20 mouse cellular contexts compared by ENCODE assay signal in genomic region chr2:30263811-30264210, GRCm38 (mm10). TPM values are rescaled to one million over a fixed set of nuclear protein-coding genes. Genes with fewer than 3 reads are reported as not detected.
DNase-seq lines count a peak whose midpoint lies in the region; ATAC-seq and TF ChIP-seq lines count a peak whose summit lies in the region.
"Had no signal": no experiment of that assay in that cellular context is flagged by ENCODE, and none has a peak within 500 bp of the region (broad histone marks: within the 10 kb centered on the region; RNA-seq: fewer than 3 reads in every experiment).

No protein-coding gene starts in this region.

- H3K9ac ChIP-seq in hindbrain, embryonic 15.5 days, result no peak overlapping the region
- H3K9ac ChIP-seq in hindbrain, embryonic 16.5 days (ENCODE audit: low read depth, low read length), result no peak overlapping the region
- no peak overlapping the region for H3K9ac ChIP-seq in liver, adult 2 months (ENCODE audit: low read depth, low read length)
- no peak overlapping the region for H3K9ac ChIP-seq in liver, postnatal 0 days (replicated peaks)
- H3K9ac ChIP-seq: stomach, embryonic 15.5 days had no signal

- intact Hi-C loops in gastrocnemius, adult 2 months (cut with DNase I), result no loop called here
- intact Hi-C loops in gastrocnemius, postnatal 14 days (cut with DNase I; ENCODE audit: low total_unique reads), result no loop called here

- H3K27ac ChIP-seq in gastrocnemius, adult 2 months, result peak overlapping the region; percentile 94
- peak overlapping the region; percentile 37; the same call in 1 of the 2 replicates for H3K27ac ChIP-seq in hindbrain, embryonic 15.5 days (replicated peaks)
- H3K27ac ChIP-seq in hindbrain, embryonic 16.5 days (ENCODE audit: low read depth, low read length), result no peak overlapping the region; the same call in 1 of the 2 replicates
- peak overlapping the region; percentile 52; the same call in 1 of the 2 replicates for H3K27ac ChIP-seq in liver, adult 2 months (replicated peaks; ENCODE audit: insufficient read depth, low read depth, low read length)
- no peak overlapping the region; the same call in 1 of the 2 replicates for H3K27ac ChIP-seq in liver, postnatal 0 days (ENCODE audit: low read depth)
- 0 out of 2 replicates have a peak overlapping the region, but pooled peaks have one; percentile 1 for H3K27ac ChIP-seq in olfactory bulb, adult 2 months (ENCODE audit: insufficient read depth, low read depth, low read length)
- H3K27ac ChIP-seq: stomach, embryonic 15.5 days had no signal

- no peak for TF ChIP-seq CTCF in gastrocnemius, adult 2 months (IDR thresholded peaks at IDR 0.05)
- TF ChIP-seq CTCF in liver, adult 2 months (IDR thresholded peaks at IDR 0.05; ENCODE audit: low read depth, low read length), result no peak
- no peak for TF ChIP-seq CTCF in liver, postnatal 0 days (IDR thresholded peaks at IDR 0.05; ENCODE audit: low read depth)
- TF ChIP-seq CTCF in olfactory bulb, adult 2 months (IDR thresholded peaks at IDR 0.05; ENCODE audit: insufficient read depth, low read depth, low read length), result no peak

- TF ChIP-seq EP300 in liver, postnatal 0 days (IDR thresholded peaks at IDR 0.05; ENCODE audit: low read depth), result no peak

- H3K27me3 ChIP-seq in hindbrain, embryonic 15.5 days, result no peaks in the 10 kb centered on the region
- H3K27me3 ChIP-seq in hindbrain, embryonic 16.5 days (replicated peaks; ENCODE audit: control insufficient read depth, insufficient read depth, low read length), result no peaks in the 10 kb centered on the region
- no peaks in the 10 kb centered on the region for H3K27me3 ChIP-seq in liver, adult 2 months (ENCODE audit: control insufficient read depth, insufficient read depth, low read length)
- no peaks in the 10 kb centered on the region for H3K27me3 ChIP-seq in liver, postnatal 0 days (ENCODE audit: insufficient read depth, low read length)
- H3K27me3 ChIP-seq: stomach, embryonic 15.5 days had no signal

- H3K79me2 ChIP-seq in liver, adult 2 months (ENCODE audit: control insufficient read depth, insufficient read depth, low read length), result peaks cover 23% of the 10 kb centered on the region

- H3K4me1 ChIP-seq in hindbrain, embryonic 15.5 days (replicated peaks), result peaks cover 55% of the 10 kb centered on the region
- peaks cover 33% of the 10 kb centered on the region for H3K4me1 ChIP-seq in hindbrain, embryonic 16.5 days (ENCODE audit: control insufficient read depth, insufficient read depth, low read depth, low read length)
- peaks cover 46% of the 10 kb centered on the region for H3K4me1 ChIP-seq in liver, adult 2 months (ENCODE audit: control insufficient read depth, insufficient read depth, low read length)
- H3K4me1 ChIP-seq in liver, postnatal 0 days (ENCODE audit: insufficient read depth), result peaks cover 47% of the 10 kb centered on the region
- H3K4me1 ChIP-seq in olfactory bulb, adult 2 months (ENCODE audit: control insufficient read depth, insufficient read depth, low read length), result peaks cover 23% of the 10 kb centered on the region

- peaks cover 27% of the 10 kb centered on the region for H3K36me3 ChIP-seq in hindbrain, embryonic 15.5 days
- peaks cover 17% of the 10 kb centered on the region for H3K36me3 ChIP-seq in hindbrain, embryonic 16.5 days (ENCODE audit: control insufficient read depth, insufficient read depth, low read length)
- H3K36me3 ChIP-seq in liver, adult 2 months (ENCODE audit: control insufficient read depth, insufficient read depth, low read length), result peaks cover 16% of the 10 kb centered on the region
- peaks cover 42% of the 10 kb centered on the region for H3K36me3 ChIP-seq in liver, postnatal 0 days (replicated peaks; ENCODE audit: insufficient read depth, low read length)

- no peak overlapping the region for H3K4me2 ChIP-seq in hindbrain, embryonic 15.5 days
- no peak overlapping the region for H3K4me2 ChIP-seq in hindbrain, embryonic 16.5 days (ENCODE audit: low read length)
- no peak overlapping the region for H3K4me2 ChIP-seq in liver, postnatal 0 days (ENCODE audit: low read depth, low read length)
- H3K4me2 ChIP-seq: midbrain, embryonic 11.5 days; stomach, embryonic 15.5 days had no signal

- no peaks in the 10 kb centered on the region for H3K9me3 ChIP-seq in hindbrain, embryonic 15.5 days
- no peaks in the 10 kb centered on the region for H3K9me3 ChIP-seq in hindbrain, embryonic 16.5 days (ENCODE audit: control insufficient read depth, low read length)
- no peaks in the 10 kb centered on the region for H3K9me3 ChIP-seq in liver, postnatal 0 days (ENCODE audit: low read length)
- H3K9me3 ChIP-seq: G1E; stomach, embryonic 15.5 days had no signal

- TF ChIP-seq POLR2A in liver, adult 2 months (IDR thresholded peaks at IDR 0.05; ENCODE audit: extremely low read depth, insufficient read depth, low read length), result no peak
- no peak for TF ChIP-seq POLR2A in olfactory bulb, adult 2 months (IDR thresholded peaks at IDR 0.05; ENCODE audit: insufficient read depth, low read depth, low read length)

- peak overlapping the region; percentile 3; the same call in 1 of the 2 replicates for H3K4me3 ChIP-seq in gastrocnemius, adult 2 months
- no peak overlapping the region for H3K4me3 ChIP-seq in hindbrain, embryonic 15.5 days
- H3K4me3 ChIP-seq in hindbrain, embryonic 16.5 days (ENCODE audit: low read length), result no peak overlapping the region
- H3K4me3 ChIP-seq in liver, adult 2 months (ENCODE audit: insufficient read depth, low read depth, low read length), result no peak overlapping the region
- no peak overlapping the region for H3K4me3 ChIP-seq in liver, postnatal 0 days (ENCODE audit: low read depth, low read length)
- H3K4me3 ChIP-seq in olfactory bulb, adult 2 months (ENCODE audit: insufficient read depth, low read depth, low read length), result no peak overlapping the region
- H3K4me3 ChIP-seq: stomach, embryonic 15.5 days had no signal

- WGBS in hindbrain, embryonic 15.5 days, result 95% methylated on average over 6 of the region's 6 CpGs
- WGBS in hindbrain, embryonic 16.5 days, result 94% methylated on average over 6 of the region's 6 CpGs
- 86% methylated on average over 6 of the region's 6 CpGs for WGBS in liver, adult 2 months
- 86% methylated on average over 6 of the region's 6 CpGs for WGBS in liver, postnatal 0 days (ENCODE audit: insufficient replicate concordance)
- 86% methylated on average over 6 of the region's 6 CpGs for WGBS in olfactory bulb, adult 2 months

- DNase-seq in gastrocnemius, adult 2 months, result no peak
- no peak for DNase-seq in gastrocnemius, postnatal 14 days
- DNase-seq in liver, adult 2 months (ENCODE audit: extremely low read depth, low read depth, low spot score), result no peak
- no peak for DNase-seq in liver, postnatal 0 days
- DNase-seq: adrenal gland, adult 2 months; cerebellum, adult 18-20 months; embryo, embryonic 11 days; kidney, postnatal 14 days had no signal

- ATAC-seq in hindbrain, embryonic 15.5 days (ENCODE audit: low FRiP score, low read depth), result no peak
- no peak for ATAC-seq in hindbrain, embryonic 16.5 days
- no peak for ATAC-seq in liver, postnatal 0 days

RNA-seq across cellular contexts. Expression of gene Phyhd1, which starts 2.2 kb away (rescaled TPM):
- total RNA-seq in gastrocnemius, adult 2 months (2021), result 10 to 100 TPM; 27.8 to 34.5 TPM
- 10 to 100 TPM; 11.0 to 14.3 TPM for total RNA-seq in gastrocnemius, postnatal 14 days (2021)
- polyA plus RNA-seq in hindbrain, embryonic 15.5 days (2015; fragmentation: Nextera tagmentation; extraction: Ambion mirVana), result 6.0 and 6.2 TPM in 2 replicates
- 5.9 and 7.0 TPM in 2 replicates for polyA plus RNA-seq in hindbrain, embryonic 16.5 days (2015; fragmentation: Nextera tagmentation; extraction: Ambion mirVana)
- 87.4 and 97.7 TPM in 2 replicates for total RNA-seq in liver, adult 2 months (2014; rRNA removed)
- polyA plus RNA-seq in liver, adult 2 months (2012; rRNA removed), result 154 and 158 TPM in 2 replicates
- polyA plus RNA-seq in liver, postnatal 0 days (2015; fragmentation: Nextera tagmentation; extraction: Ambion mirVana), result 19.3 and 23.2 TPM in 2 replicates
- polyA plus RNA-seq in olfactory bulb, adult 2 months (2012; ENCODE audit: insufficient read depth, insufficient read length, low replicate concordance, missing spikeins), result not detected in 2 replicates

RNA-seq across cellular contexts. Expression of gene Gm28038, which starts 17.0 kb away (rescaled TPM):
- 1 to 10 TPM in 1 of 2 experiments, not detected in 1; 1.8 TPM for total RNA-seq in gastrocnemius, adult 2 months (2021)
- total RNA-seq in gastrocnemius, postnatal 14 days (2021), result under 1 TPM in 1 of 2 experiments, not detected in 1; 0.90 TPM
- polyA plus RNA-seq in hindbrain, embryonic 15.5 days (2015; fragmentation: Nextera tagmentation; extraction: Ambion mirVana), result not detected in 2 replicates
- polyA plus RNA-seq in hindbrain, embryonic 16.5 days (2015; fragmentation: Nextera tagmentation; extraction: Ambion mirVana), result not detected in 2 replicates
- not detected in 2 replicates for total RNA-seq in liver, adult 2 months (2014; rRNA removed)
- not detected in 2 replicates for polyA plus RNA-seq in liver, adult 2 months (2012; rRNA removed)
- polyA plus RNA-seq in liver, postnatal 0 days (2015; fragmentation: Nextera tagmentation; extraction: Ambion mirVana), result not detected in 2 replicates
- not detected in 2 replicates for polyA plus RNA-seq in olfactory bulb, adult 2 months (2012; ENCODE audit: insufficient read depth, insufficient read length, low replicate concordance, missing spikeins)
- total RNA-seq: adrenal gland, adult 2 months; G1E; layer of hippocampus, postnatal 25 days; left cerebral cortex, postnatal 4 days; neutrophil, adult 5-6 weeks had no signal
- polyA plus RNA-seq: adrenal gland, adult 2 months; G1E; liver, embryonic 16.5 days; midbrain, embryonic 11.5 days; stomach, embryonic 15.5 days; thymus, postnatal 0 days had no signal

RNA-seq across cellular contexts. Expression of gene Dolk, which starts 22.3 kb away (rescaled TPM):
- 10 to 100 TPM; 20.2 to 21.0 TPM for total RNA-seq in gastrocnemius, adult 2 months (2021)
- total RNA-seq in gastrocnemius, postnatal 14 days (2021), result 10 to 100 TPM; 18.8 to 18.9 TPM
- 39.1 and 39.7 TPM in 2 replicates for polyA plus RNA-seq in hindbrain, embryonic 15.5 days (2015; fragmentation: Nextera tagmentation; extraction: Ambion mirVana)
- polyA plus RNA-seq in hindbrain, embryonic 16.5 days (2015; fragmentation: Nextera tagmentation; extraction: Ambion mirVana), result 44.9 and 45.8 TPM in 2 replicates
- total RNA-seq in liver, adult 2 months (2014; rRNA removed), result 12.2 and 14.7 TPM in 2 replicates
- polyA plus RNA-seq in liver, adult 2 months (2012; rRNA removed), result 20.3 and 20.6 TPM in 2 replicates
- polyA plus RNA-seq in liver, postnatal 0 days (2015; fragmentation: Nextera tagmentation; extraction: Ambion mirVana), result 14.0 and 14.1 TPM in 2 replicates
- not detected in 2 replicates for polyA plus RNA-seq in olfactory bulb, adult 2 months (2012; ENCODE audit: insufficient read depth, insufficient read length, low replicate concordance, missing spikeins)

RNA-seq across cellular contexts. Expression of gene Nup188, which starts 22.4 kb away (rescaled TPM):
- 1 to 10 TPM; 8.4 to 9.9 TPM for total RNA-seq in gastrocnemius, adult 2 months (2021)
- 10 to 100 TPM; 10.5 to 13.1 TPM for total RNA-seq in gastrocnemius, postnatal 14 days (2021)
- polyA plus RNA-seq in hindbrain, embryonic 15.5 days (2015; fragmentation: Nextera tagmentation; extraction: Ambion mirVana), result 15.7 and 20.9 TPM in 2 replicates
- polyA plus RNA-seq in hindbrain, embryonic 16.5 days (2015; fragmentation: Nextera tagmentation; extraction: Ambion mirVana), result 15.8 and 23.4 TPM in 2 replicates
- total RNA-seq in liver, adult 2 months (2014; rRNA removed), result 4.1 and 6.2 TPM in 2 replicates
- 6.0 and 9.6 TPM in 2 replicates for polyA plus RNA-seq in liver, adult 2 months (2012; rRNA removed)
- polyA plus RNA-seq in liver, postnatal 0 days (2015; fragmentation: Nextera tagmentation; extraction: Ambion mirVana), result 6.2 and 7.5 TPM in 2 replicates
- polyA plus RNA-seq in olfactory bulb, adult 2 months (2012; ENCODE audit: insufficient read depth, insufficient read length, low replicate concordance, missing spikeins), result not detected in 2 replicates

RNA-seq across cellular contexts. Expression of gene Gm28035, which starts 23.4 kb away (rescaled TPM):
- total RNA-seq in gastrocnemius, adult 2 months (2021), result 1 to 10 TPM; 1.1 to 1.4 TPM
- total RNA-seq in gastrocnemius, postnatal 14 days (2021), result 1 to 10 TPM in 1 of 2 experiments, under 1 TPM in 1; 0.59 to 1.7 TPM
- polyA plus RNA-seq in hindbrain, embryonic 15.5 days (2015; fragmentation: Nextera tagmentation; extraction: Ambion mirVana), result 0.18 and 0.26 TPM in 2 replicates
- 0.15 and 0.16 TPM in 2 replicates for polyA plus RNA-seq in hindbrain, embryonic 16.5 days (2015; fragmentation: Nextera tagmentation; extraction: Ambion mirVana)
- total RNA-seq in liver, adult 2 months (2014; rRNA removed), result 4.2 and 5.1 TPM in 2 replicates
- 5.9 and 8.6 TPM in 2 replicates for polyA plus RNA-seq in liver, adult 2 months (2012; rRNA removed)
- polyA plus RNA-seq in liver, postnatal 0 days (2015; fragmentation: Nextera tagmentation; extraction: Ambion mirVana), result 0.14 and 0.18 TPM in 2 replicates
- polyA plus RNA-seq in olfactory bulb, adult 2 months (2012; ENCODE audit: insufficient read depth, insufficient read length, low replicate concordance, missing spikeins), result not detected in 2 replicates
- total RNA-seq: granulocyte monocyte progenitor cell, adult 5-6 weeks had no signal

Comparison
In these comparisons a context has a peak if more than half of its experiments do, and no peak if none do; other contexts are left out.
1. H3K27ac ChIP-seq: peak in gastrocnemius, adult 2 months (single experiment), hindbrain, embryonic 15.5 days (single experiment), liver, adult 2 months (single experiment) and olfactory bulb, adult 2 months (single experiment); none in hindbrain, embryonic 16.5 days (single experiment) and liver, postnatal 0 days (single experiment).
2. RNA of gene Dolk, which starts 22.3 kb away (polyA plus RNA-seq): 44.9 to 45.8 TPM in hindbrain, embryonic 16.5 days, 39.1 to 39.7 TPM in hindbrain, embryonic 15.5 days, 20.3 to 20.6 TPM in liver, adult 2 months and 14.0 to 14.1 TPM in liver, postnatal 0 days; not detected in olfactory bulb, adult 2 months; every median in the first group is over 10 times any median in the second.